Mouse (Mus musculus) hematopoietic stem cell, adult 5-6 weeks (primary cell): Measurements from ENCODE around the gene Luc7l2. TPM values are rescaled to one million over a fixed set of nuclear protein-coding genes. Genes with fewer than 3 reads are reported as not detected.

ENCODE experiments used
- ATAC-seq, 2 experiments: fragments of 125-278 bp in 1 of 2; replicated peaks in 1 of 2; 2 replicates each; pipeline ENCODE4 v1.8.0; 2016 to 2017; ENCODE audit warnings: inconsistent platforms in 2 of 2, mild to moderate bottlenecking in 2 of 2, moderate number of reproducible peaks in 2 of 2, low read depth in 1 of 2, moderate TSS enrichment in 1 of 2; ENCODE audit not compliant: low FRiP score in 2 of 2, poor library complexity in 2 of 2, severe bottlenecking in 2 of 2, insufficient read depth in 1 of 2, low TSS enrichment in 1 of 2
- total RNA-seq: library from RNA; stranded (forward); fragments of 172-1452, 232-1000 nt; gene quantifications from 2 replicates; pipeline ENCODE4 v1.2.3, GENCODE M21; 2017

Luc7l2 gene
- total RNA-seq, 1 experiment from 2014 or later, result 342 TPM

DNA sequence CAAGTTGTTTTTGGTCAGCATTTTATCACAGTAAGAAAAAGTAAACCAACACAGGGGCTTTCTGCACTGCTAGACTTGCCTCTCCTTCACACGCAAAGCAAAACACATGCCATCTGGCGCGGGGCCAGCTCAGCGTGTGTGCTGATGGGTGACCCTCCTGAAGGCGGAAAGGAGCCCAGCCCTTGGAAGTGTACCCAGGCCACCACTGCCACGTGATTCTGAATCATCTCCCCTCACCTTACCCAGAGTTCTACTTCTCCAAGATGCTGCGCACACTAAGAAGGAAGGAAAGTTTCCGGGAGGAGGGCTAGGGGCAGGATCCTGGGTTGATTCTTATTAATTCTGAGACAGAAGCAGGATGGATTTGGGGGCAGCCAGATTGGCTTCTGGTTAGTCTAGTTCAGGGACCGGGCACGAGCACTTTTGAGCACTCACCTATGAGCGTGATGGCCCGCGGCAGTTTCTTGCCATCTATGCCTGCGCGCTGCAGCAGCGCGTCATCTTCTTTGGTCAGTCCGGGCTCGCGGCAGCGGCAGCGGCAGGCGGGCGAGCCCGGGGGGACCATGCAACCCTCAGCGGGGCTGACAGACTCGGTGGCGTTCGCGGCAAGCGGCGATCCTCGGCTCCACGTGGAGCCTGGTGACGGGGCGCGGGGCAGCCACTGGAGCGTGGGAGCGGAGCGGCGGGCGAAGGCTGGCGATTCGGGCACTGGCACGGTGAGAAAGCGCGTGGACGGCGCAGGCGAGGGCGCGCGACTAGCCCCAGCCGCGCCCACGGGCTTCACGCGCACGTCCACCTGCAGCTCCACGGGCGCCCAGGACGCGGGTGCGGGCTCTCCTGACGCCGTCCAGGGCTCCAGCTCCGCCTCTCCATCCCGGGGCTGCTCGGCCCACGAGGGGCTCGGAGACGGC lies 85.1 kb downstream of the Luc7l2 start:
- ATAC-seq, result no peak

DNA sequence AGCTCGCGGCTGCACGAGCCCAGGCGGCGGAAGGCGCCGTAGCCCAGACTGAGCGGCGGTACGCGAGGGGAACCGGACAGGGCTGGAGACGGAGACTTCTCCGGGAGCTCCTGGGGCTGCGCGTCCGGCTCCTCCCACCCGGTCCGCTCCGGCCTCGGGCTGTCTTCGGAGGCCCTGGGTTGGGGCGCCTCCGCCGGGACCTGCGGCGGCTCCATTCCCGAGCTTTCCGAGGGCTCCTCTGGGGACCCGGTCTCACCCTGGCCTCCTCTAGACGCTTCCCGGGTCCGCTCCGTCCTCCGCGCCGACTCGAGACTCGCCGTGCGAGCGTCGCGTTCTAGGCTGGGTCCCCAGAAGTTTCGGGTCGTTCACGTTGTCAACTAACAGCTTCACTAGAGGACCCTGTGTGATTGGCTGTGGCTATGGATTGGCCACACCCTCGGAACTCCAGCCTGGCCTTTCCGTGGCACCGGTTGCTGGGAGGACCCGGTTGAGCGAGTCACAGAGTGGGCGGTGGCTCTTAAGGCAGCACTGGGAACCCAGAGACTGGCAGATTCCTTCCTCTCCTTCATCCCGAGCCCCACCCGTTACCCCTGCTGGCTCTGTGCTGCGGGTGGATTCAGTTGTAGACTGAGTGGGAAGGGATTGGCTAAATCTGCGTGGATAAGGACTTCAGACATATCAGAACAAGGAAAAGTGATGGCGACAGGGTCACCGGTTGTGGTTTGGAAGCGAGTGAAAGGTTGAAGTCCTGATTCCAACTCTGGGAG lies 85.9 kb downstream of the Luc7l2 start, which contains the start of gene Klrg2:
Gene Klrg2, minus strand, starts transcription at position 391 of the 767 bp plus-strand sequence.
- ATAC-seq, result peak in 1 of 2 experiments; percentile 29; a peak in 2 of 4 replicates

DNA sequence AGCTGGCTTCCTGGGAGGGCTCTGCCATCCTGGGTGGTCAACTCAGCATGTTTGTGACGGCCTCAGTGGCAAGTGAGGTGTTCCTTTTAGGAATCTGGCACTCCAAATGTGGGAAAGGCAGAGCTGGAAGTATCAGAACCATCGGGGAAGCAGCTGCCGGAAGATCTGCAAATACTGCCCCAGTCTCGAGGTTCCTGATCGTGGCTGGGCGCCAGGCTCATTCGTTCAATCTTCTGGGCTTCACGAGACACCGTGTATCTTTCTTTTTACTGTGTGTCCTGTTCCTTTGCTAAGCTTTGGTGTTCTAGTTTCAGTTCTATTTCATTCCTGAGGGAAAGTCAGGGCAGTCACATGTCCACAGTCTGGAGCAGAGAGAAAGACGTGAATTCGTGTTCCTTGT lies 89.3 kb downstream of the Luc7l2 start:
- no peak for ATAC-seq

DNA sequence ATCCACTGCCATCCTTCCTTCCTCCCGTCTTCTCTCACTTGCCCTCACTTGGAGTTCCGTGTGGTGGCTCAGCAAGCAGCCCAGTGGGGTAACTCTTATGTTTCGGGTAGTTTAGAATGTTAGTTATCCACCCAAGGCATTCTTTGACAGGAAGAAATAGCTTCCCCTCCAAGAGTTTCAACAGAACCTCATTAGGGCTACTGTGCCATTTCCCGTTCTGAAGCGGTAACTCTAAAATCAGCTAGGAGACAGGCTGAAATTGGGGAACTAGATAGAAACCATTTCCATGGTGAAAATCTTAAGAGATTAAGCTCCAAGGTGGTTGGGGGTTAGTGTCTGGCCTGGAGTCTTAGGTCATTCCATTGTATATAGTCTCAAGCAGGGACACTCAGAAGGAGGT lies 90.1 kb downstream of the Luc7l2 start:
- ATAC-seq, result peak; percentile 51 to 57

DNA sequence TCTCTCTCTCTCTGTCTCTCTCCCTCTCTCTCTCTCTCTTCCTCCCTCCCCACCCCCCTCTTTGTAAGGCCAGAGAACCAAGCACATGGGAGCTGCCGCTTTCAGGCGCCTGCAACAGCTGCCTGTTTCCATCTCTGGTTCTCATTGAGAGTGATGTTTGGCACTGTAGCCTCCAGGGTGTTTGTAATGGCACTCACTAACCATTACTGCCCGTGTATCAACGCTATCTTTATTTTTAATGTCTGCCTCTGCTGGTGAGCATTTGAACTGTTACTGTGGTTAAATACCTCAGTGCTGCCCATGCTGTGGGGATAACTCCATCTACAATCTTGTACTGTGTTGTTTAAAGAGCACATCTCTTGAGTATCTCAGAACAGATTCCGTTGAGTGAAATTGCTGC lies 90.5 kb downstream of the Luc7l2 start:
- peak; percentile 39 to 40; a peak in 2 of 4 replicates for ATAC-seq

DNA sequence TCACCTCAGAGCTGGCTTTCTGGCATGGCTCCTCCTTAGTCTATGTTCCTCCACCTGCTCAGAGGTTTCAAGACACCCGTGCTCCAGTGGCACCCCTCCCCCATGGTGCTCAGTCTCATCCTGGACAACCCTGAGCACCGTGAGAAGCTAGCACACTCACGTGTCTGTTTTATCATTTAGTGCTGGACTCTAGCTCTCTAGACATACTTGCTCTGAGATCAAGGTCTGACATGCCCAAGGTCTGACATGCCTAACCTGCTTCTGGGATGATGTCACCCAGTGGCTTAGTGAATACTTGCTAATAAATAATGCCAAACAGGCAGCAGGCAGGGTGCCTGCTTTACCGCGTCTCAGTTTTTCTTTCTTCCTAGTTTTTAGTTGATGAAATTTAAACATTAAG lies 91.5 kb downstream of the Luc7l2 start:
- ATAC-seq, result no peak

DNA sequence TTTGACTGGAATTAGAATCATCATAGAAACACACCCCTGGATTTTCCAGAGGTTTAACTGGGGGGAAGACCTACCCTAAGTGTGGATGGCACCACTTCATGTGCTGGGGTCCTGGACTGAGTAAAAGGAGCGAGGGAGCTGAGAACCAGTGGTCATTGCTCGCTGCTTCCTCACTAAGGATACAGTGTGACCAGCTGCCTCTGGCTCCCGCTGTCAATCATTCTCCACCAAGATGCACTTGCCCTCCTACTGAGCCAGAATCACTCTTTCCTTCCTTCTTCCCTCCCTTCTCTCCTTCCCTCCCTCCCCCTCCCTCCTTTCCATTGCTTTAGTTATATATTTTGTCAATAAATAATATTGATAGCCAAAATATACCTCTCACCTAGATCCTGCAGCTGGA lies 91.9 kb downstream of the Luc7l2 start:
- no peak for ATAC-seq

DNA sequence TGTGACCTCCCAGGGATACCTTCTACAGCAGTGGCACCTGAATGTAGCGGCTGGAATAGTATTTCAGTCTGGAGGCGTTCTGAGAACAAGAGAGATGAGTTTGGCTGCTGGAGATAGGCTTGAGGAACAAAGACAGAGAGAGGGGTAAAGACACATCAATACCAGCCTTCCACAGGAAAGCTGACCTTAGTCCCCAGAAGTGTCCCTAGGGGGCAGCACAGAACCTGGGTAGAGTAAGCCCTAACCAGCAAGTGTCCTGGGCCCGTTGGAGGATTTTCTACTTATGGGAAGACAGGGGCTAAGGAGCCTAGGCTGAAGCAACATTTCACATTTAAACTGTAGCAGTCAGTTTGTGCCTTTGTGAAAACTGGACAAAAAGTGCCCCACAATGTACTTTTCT lies 98.4 kb downstream of the Luc7l2 start:
- no peak for ATAC-seq

DNA sequence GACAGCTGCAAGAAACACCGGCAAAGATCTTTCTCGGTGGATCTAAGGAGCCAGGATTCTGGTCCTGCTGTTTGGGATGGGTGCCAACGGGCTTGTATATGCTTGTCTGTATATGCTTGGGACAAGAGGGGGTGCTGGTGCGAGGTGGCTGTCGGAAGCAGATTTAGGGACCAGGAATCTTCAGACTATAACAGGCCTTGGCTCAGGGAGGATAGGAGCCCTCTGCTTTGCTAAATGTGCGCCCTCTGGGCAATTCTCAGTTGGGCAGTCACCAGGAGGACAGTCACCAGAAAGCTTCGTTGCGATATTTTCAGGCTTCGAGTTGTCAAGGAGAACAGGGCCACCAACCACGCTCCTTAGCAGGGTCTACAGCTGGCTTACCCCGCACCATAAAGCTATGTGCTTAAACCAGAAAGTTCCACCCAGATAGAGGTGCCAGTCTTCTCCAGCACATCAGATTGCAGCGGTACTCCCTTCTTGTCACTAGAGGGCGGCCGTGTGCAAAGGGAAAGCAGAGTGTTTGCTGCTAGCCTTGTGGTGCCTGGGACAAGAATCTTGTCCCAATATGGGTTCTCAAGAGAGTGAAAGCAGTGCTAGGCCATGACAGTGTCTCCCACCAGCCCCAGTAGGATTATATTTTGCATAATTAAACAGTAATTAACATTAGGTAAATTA lies 99.3 kb downstream of the Luc7l2 start:
- peak; percentile 70 to 84 for ATAC-seq

Other genes starting within 250 kb of the Luc7l2 start
- gene Zc3hav1, start 196.7 kb upstream of the Luc7l2 start, total RNA-seq, result 59.7 and 61.6 TPM in 2 replicates
- gene Ttc26, start 169.9 kb upstream of the Luc7l2 start, total RNA-seq, result 8.6 and 12.8 TPM in 2 replicates
- 20.7 and 26.6 TPM in 2 replicates for gene Ubn2, start 117.4 kb upstream of the Luc7l2 start, total RNA-seq
- gene Fmc1, start 17.8 kb upstream of the Luc7l2 start, total RNA-seq, result 40.5 and 47.7 TPM in 2 replicates
- gene Klrg2, start 85.9 kb downstream of the Luc7l2 start, total RNA-seq, result 0.89 TPM in 1 of 2 replicates, not detected in the other
- 0.31 TPM in 1 of 2 replicates, not detected in the other for gene Clec2l, start 111.7 kb downstream of the Luc7l2 start, total RNA-seq